Mouse (Mus musculus): Measurements from ENCODE around the gene Dip2b.

DNA sequence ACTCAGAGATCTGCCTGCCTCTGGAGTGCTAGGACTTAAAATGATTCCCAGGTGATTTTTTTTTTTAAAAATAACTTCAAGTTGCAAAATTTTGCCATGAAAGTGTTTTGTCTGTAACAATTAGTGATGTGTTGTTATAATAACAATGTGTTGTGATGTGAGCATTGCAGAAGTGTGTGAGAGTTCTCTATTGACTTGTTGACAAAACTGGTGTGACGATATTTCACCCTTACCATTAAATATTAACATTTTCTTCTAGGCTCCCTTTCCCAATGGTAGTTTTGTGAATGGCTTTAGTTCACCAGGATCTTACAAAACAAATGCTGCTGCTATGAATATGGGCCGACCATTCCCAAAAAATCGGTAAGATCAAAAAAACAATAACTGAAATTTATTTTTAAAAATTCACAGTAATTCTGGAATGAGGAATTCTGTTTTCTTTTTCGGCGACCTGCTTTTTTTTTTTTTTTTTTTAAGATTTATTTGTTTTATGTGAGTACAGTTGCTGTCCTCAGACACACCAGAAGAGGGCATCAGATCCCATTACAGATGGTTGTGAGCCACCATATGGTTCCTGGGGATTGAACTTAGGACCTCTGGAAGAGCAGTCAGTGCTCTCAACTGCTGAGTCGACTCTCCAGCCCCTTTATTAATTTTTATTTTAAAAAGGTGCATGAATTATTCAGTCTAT is 41.2 kb upstream of the Dip2b start:
- no peak for TF ChIP-seq CTCF (IDR thresholded peaks at IDR 0.05; ENCODE audit: borderline replicate concordance, control insufficient read depth, extremely low read depth, insufficient read depth, low read length, poor library complexity)
- no peak for TF ChIP-seq POLR2A (IDR thresholded peaks at IDR 0.05; ENCODE audit: control insufficient read depth, extremely low read depth, insufficient read depth, low read length, poor library complexity)
